Mouse (Mus musculus) lung, adult 2 months (tissue): Measurements from ENCODE around the gene Sfta2.

ENCODE experiments used
- CTCF ChIP-seq: fragments of 200-500 bp; IDR thresholded peaks from 2 replicates; pipeline ENCODE4 v1.5.1; 2011; ENCODE audit warnings: mild to moderate bottlenecking, low read length, control low read depth; ENCODE audit not compliant: insufficient read depth
- POLR2A ChIP-seq: fragments of 200-500 bp; IDR thresholded peaks from 2 replicates; pipeline ENCODE4 v1.6.1; 2011; ENCODE audit warnings: low read depth, mild to moderate bottlenecking, control low read depth, low read length, borderline replicate concordance; ENCODE audit errors: extremely low read depth

GRCm38 (mm10) chr17:35597399-35597798 lies 4.0 kb upstream of the Sfta2 start:
- TF ChIP-seq POLR2A, result no peak
- TF ChIP-seq CTCF, result no peak
